Mouse (Mus musculus): ENCODE data around the gene Jph2. TPM values are rescaled to one million over a fixed set of nuclear protein-coding genes. Genes with fewer than 3 reads are reported as not detected.

Gene Jph2
- polyA plus RNA-seq, 1 experiment, result 2.3 TPM

DNA sequence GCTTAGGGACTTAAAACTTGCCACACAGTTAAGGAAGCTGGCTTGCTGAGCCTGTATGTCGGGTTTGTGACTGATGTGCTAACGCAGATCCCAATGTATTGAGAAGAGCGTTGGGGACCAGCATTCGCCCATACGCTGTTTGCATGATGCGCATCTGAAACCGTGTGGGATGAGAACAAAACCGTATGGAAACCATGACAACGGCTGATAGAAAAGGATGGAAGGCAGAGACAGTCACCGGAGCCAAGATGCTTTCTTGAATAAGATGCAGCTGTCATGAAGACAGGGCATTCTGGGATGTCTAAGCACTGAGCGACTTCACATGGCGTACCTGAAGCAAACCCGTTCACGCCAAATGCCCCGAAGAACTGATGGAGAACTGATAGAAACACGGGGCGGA, 88.4 kb downstream of the Jph2 start:
- H3K27me3 ChIP-seq (ENCODE audit: control insufficient read depth, insufficient read depth, low read length), result no peaks in the 10 kb centered on the region
- H3K36me3 ChIP-seq (ENCODE audit: control insufficient read depth, insufficient read depth, low read length), result no peaks in the 10 kb centered on the region
- TF ChIP-seq CTCF (IDR thresholded peaks at IDR 0.05; ENCODE audit: control insufficient read depth, insufficient read depth, insufficient replicate concordance, low read depth, low read length), result no peak
- no peak for TF ChIP-seq POLR2A (IDR thresholded peaks at IDR 0.05; ENCODE audit: control insufficient read depth, low read depth, low read length)
- H3K4me3 ChIP-seq (ENCODE audit: control insufficient read depth, low read depth, low read length), result no peak overlapping the region
- no peaks in the 10 kb centered on the region for H3K4me1 ChIP-seq (ENCODE audit: control insufficient read depth, insufficient read depth, low read length)
- no peak overlapping the region for H3K27ac ChIP-seq (ENCODE audit: control insufficient read depth, insufficient read depth, low read depth, low read length)

DNA sequence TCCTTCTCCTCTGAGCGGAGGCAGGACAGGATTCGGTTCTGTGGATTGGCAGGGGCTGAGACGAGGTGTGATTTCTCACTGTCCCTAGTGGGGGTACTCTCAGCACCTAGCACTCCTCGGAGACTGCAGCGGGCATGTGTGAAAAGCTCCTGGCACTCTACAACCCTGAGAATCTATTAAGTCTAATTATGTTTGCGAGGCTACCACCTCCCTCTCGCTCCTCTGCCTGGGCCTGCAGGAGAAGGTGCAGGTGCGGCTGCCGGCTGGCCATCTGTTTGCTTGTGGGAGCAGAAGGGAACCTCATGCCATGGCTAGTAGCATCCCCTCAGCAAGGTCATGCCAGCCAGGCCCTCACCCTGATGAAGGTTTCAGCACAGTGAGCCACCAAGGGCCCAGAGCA, 94.8 kb downstream of the Jph2 start:
- Histone ChIP-seq H3K27me3 (ENCODE audit: control insufficient read depth, insufficient read depth, low read length) (no peaks in the 10 kb centered on the region), H3K4me3 (ENCODE audit: control insufficient read depth, low read depth, low read length) (no peak overlapping the region), H3K27ac (ENCODE audit: control insufficient read depth, insufficient read depth, low read depth, low read length) (no peak overlapping the region), H3K4me1 (ENCODE audit: control insufficient read depth, insufficient read depth, low read length) (no peaks in the 10 kb centered on the region; the same call in 1 of the 2 replicates), H3K36me3 (ENCODE audit: control insufficient read depth, insufficient read depth, low read length) (no peaks in the 10 kb centered on the region)
- no peak for TF ChIP-seq CTCF (IDR thresholded peaks at IDR 0.05; ENCODE audit: control insufficient read depth, insufficient read depth, insufficient replicate concordance, low read depth, low read length)
- TF ChIP-seq POLR2A (IDR thresholded peaks at IDR 0.05; ENCODE audit: control insufficient read depth, low read depth, low read length), result no peak

DNA sequence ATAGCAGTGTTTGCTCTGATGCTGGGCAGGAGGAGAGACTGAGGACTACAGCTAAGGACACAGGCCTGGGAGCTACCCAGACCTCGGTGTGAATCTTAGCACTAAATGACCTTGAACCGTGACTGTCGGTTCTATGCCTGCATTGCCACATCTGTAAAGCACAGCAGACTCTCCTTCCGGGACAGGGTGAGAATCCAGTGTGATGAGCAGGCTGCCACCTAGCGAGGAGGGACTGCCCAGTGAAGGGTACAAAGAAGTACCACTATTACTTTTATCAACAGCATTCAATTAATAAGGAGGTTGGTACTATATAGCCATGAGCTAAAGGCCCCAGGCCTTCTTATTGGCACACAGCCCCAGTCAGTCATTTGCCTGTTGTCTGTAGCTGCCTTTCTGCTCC, 96.2 kb downstream of the Jph2 start:
- Histone ChIP-seq H3K36me3 (ENCODE audit: control insufficient read depth, insufficient read depth, low read length) (no peaks in the 10 kb centered on the region), H3K4me3 (ENCODE audit: control insufficient read depth, low read depth, low read length) (no peak overlapping the region), H3K27ac (ENCODE audit: control insufficient read depth, insufficient read depth, low read depth, low read length) (no peak overlapping the region), H3K4me1 (ENCODE audit: control insufficient read depth, insufficient read depth, low read length) (no peaks in the 10 kb centered on the region; the same call in 1 of the 2 replicates), H3K27me3 (ENCODE audit: control insufficient read depth, insufficient read depth, low read length) (no peaks in the 10 kb centered on the region)
- TF ChIP-seq POLR2A (IDR thresholded peaks at IDR 0.05; ENCODE audit: control insufficient read depth, low read depth, low read length), result no peak
- TF ChIP-seq CTCF (IDR thresholded peaks at IDR 0.05; ENCODE audit: control insufficient read depth, insufficient read depth, insufficient replicate concordance, low read depth, low read length), result no peak

DNA sequence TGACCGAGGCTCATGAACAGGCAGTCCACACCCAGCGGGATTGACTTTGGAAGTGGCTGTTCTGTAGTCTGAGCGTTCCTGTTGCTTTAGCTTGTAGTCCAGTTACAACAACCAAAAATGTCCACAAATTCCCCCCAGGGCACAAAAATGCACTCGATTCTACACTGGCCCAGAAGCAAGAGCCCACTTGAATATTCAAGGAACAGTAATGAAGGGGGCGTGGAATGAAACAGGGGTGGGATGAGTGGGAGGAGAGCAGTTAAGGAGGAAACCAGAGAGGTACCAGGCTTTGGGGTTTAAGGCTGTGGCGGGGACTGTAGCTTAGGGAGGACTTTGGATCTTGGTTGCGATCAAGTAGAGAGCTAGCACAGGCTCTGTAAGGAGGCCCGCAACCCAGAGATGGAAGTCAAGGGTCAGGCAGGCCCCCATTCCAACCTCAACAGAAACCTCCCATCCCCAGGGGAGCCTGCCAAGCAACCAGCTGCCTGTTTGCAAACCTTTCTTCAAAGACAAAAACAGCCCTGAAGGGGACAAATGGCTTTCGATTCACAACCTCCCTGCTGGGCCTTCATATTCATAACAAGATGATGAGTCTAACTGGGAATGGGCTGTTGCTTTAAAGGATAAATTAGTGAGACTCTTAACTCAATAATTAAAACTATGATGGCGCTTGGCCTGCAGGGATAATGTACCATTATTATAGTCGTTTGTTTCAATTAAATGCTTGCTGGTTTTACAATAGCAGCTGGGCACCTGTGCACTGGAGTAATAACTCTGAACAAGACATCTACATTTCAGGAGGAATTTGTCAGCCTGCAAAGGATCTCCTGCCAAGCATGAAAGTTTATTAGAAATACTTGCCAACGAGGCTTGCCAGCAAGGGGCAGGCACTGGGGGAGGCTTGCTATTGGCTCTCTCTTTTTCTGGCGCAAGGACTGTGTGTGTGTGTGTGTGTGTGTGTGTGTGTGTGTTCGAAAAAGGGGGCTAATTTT, 97.4 kb downstream of the Jph2 start:
- Histone ChIP-seq H3K27ac (ENCODE audit: control insufficient read depth, insufficient read depth, low read depth, low read length) (no peak overlapping the region), H3K27me3 (ENCODE audit: control insufficient read depth, insufficient read depth, low read length) (no peaks in the 10 kb centered on the region), H3K4me1 (ENCODE audit: control insufficient read depth, insufficient read depth, low read length) (no peaks in the 10 kb centered on the region; the same call in 1 of the 2 replicates), H3K4me3 (ENCODE audit: control insufficient read depth, low read depth, low read length) (no peak overlapping the region), H3K36me3 (ENCODE audit: control insufficient read depth, insufficient read depth, low read length) (no peaks in the 10 kb centered on the region)
- TF ChIP-seq CTCF (IDR thresholded peaks at IDR 0.05; ENCODE audit: control insufficient read depth, insufficient read depth, insufficient replicate concordance, low read depth, low read length) (no peak), POLR2A (IDR thresholded peaks at IDR 0.05; ENCODE audit: control insufficient read depth, low read depth, low read length) (no peak)

DNA sequence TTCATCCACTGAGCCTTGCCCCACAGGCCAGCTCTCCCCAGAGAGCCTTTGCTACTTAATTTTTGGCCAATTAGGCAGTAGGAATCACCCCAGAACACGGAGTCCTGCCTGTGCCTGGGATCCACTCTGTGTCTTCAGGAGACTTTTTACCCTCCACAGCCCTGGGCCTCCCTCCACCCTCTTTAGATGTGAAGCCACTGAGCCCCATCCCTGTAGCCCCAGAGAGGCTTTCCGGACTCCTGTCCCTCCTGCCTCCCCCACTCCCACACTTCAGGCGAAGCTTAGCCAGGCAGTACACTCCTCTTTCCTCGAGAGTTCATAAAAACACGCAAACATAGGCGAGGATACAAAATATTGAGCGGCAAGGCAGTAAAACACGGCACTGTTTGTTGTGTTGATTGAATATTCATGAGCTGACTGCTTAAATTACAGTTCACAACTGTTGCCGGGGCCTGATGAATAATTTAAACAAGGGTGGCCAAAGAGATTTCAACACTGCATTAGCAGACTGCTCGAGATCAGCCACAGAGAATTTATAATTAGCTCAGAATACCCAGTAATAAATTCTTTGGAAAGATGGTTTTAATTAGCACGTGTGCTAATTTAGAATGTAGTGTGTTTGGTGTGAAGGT, 100.7 kb downstream of the Jph2 start:
- no peak overlapping the region for H3K27ac ChIP-seq (ENCODE audit: control insufficient read depth, insufficient read depth, low read depth, low read length)
- no peak for TF ChIP-seq POLR2A (IDR thresholded peaks at IDR 0.05; ENCODE audit: control insufficient read depth, low read depth, low read length)
- no peak for TF ChIP-seq CTCF (IDR thresholded peaks at IDR 0.05; ENCODE audit: control insufficient read depth, insufficient read depth, insufficient replicate concordance, low read depth, low read length)
- no peak overlapping the region for H3K4me3 ChIP-seq (ENCODE audit: control insufficient read depth, low read depth, low read length)
- H3K36me3 ChIP-seq (ENCODE audit: control insufficient read depth, insufficient read depth, low read length), result no peaks in the 10 kb centered on the region
- no peaks in the 10 kb centered on the region; the same call in 1 of the 2 replicates for H3K4me1 ChIP-seq (ENCODE audit: control insufficient read depth, insufficient read depth, low read length)
- H3K27me3 ChIP-seq (ENCODE audit: control insufficient read depth, insufficient read depth, low read length), result no peaks in the 10 kb centered on the region

DNA sequence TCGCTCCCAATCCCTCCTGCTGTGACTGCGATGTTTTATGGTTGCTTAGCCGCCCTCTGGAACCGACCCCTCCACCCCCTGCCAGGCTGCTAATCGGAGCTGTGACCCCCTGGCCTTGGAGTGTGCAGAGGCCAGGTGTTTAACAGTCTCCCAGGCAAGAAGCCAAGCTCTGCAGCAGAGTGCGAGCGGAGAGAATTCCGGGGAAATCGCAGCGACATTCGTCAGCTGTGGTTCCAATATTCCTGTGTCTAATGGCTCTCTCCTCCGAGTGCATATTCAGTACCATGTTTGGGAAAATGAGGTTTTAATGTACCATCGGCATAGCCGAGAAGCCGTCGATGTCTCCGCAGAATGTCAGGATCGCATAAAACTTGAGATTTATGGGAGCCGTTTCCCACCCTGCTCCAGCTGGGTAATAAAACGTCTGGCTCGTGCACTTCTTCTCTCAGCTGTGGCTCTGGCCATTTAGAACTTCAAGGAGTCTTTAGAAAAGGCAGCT, 108.9 kb downstream of the Jph2 start:
- no peaks in the 10 kb centered on the region for H3K36me3 ChIP-seq (ENCODE audit: control insufficient read depth, insufficient read depth, low read length)
- TF ChIP-seq POLR2A (IDR thresholded peaks at IDR 0.05; ENCODE audit: control insufficient read depth, low read depth, low read length), result no peak
- no peak for TF ChIP-seq CTCF (IDR thresholded peaks at IDR 0.05; ENCODE audit: control insufficient read depth, insufficient read depth, insufficient replicate concordance, low read depth, low read length)
- no peak overlapping the region for H3K4me3 ChIP-seq (ENCODE audit: control insufficient read depth, low read depth, low read length)
- H3K4me1 ChIP-seq (ENCODE audit: control insufficient read depth, insufficient read depth, low read length), result peaks cover 10% of the 10 kb centered on the region
- no peak overlapping the region for H3K27ac ChIP-seq (ENCODE audit: control insufficient read depth, insufficient read depth, low read depth, low read length)
- H3K27me3 ChIP-seq (ENCODE audit: control insufficient read depth, insufficient read depth, low read length), result no peaks in the 10 kb centered on the region

Other genes with a start within 250 kb of the Jph2 start
- gene Tox2, start 194.9 kb downstream of the Jph2 start, polyA plus RNA-seq (2012; rRNA removed), result 9.3 and 14.6 TPM in 2 replicates
- gene Oser1, start 26.7 kb upstream of the Jph2 start, polyA plus RNA-seq (2012; rRNA removed), result 209 and 304 TPM in 2 replicates
- gene Gdap1l1, start 40.5 kb upstream of the Jph2 start, polyA plus RNA-seq (2012; rRNA removed), result 0.16 and 0.18 TPM in 2 replicates
- 3.4 and 3.6 TPM in 2 replicates for gene Fitm2, start 74.6 kb upstream of the Jph2 start, polyA plus RNA-seq (2012; rRNA removed)
- not detected in 2 replicates for gene R3hdml, start 94.3 kb upstream of the Jph2 start, polyA plus RNA-seq (2012; rRNA removed)
- gene Hnf4a, start 108.8 kb upstream of the Jph2 start, polyA plus RNA-seq (2012; rRNA removed), result 0.07 and 0.10 TPM in 2 replicates
- gene Ttpal, start 204.3 kb upstream of the Jph2 start, polyA plus RNA-seq (2012; rRNA removed), result 2.5 and 4.0 TPM in 2 replicates
- gene Serinc3, start 247.1 kb upstream of the Jph2 start, polyA plus RNA-seq (2012; rRNA removed), result 208 and 270 TPM in 2 replicates